Mouse (Mus musculus): Measurements from ENCODE around the gene Fez1. TPM values are rescaled to one million over a fixed set of nuclear protein-coding genes. Genes with fewer than 3 reads are reported as not detected.

Gene Fez1
- polyA plus RNA-seq, 1 experiment from 2014 or later: 14.7 TPM

GRCm38 (mm10) chr9:36850091-36850490, 28.4 kb downstream of the Fez1 start:
- H3K4me2 ChIP-seq (ENCODE audit: low read depth, severe bottlenecking): no peak overlapping the region
- H3K36me3 ChIP-seq (ENCODE audit: control insufficient read depth, insufficient read depth, low read length): no peaks in the 10 kb centered on the region
- no peaks in the 10 kb centered on the region for H3K27me3 ChIP-seq (ENCODE audit: control insufficient read depth, insufficient read depth, low read length)
- DNase-seq (ENCODE audit: low spot score) (no peak), ATAC-seq (ENCODE audit: insufficient number of reproducible peaks, low FRiP score, low TSS enrichment, low read depth) (no peak)
- WGBS: 33% methylated on average over 1 of the region's 1 CpGs
- H3K9me3 ChIP-seq (ENCODE audit: control insufficient read depth, low read length): no peaks in the 10 kb centered on the region
- no peaks in the 10 kb centered on the region for H3K4me1 ChIP-seq (ENCODE audit: control insufficient read depth, insufficient read depth, low read length)
- H3K9ac ChIP-seq (ENCODE audit: low read length): no peak overlapping the region
- H3K27ac ChIP-seq (replicated peaks; ENCODE audit: low read depth, low read length): no peak overlapping the region
- no peak overlapping the region for H3K4me3 ChIP-seq (ENCODE audit: low read depth, low read length)

GRCm38 (mm10) chr9:36852175-36852574, 30.5 kb downstream of the Fez1 start:
- no peak overlapping the region for H3K9ac ChIP-seq (ENCODE audit: low read length)
- DNase-seq (ENCODE audit: low spot score) (no peak), ATAC-seq (ENCODE audit: insufficient number of reproducible peaks, low FRiP score, low TSS enrichment, low read depth) (no peak)
- H3K4me3 ChIP-seq (ENCODE audit: low read depth, low read length): no peak overlapping the region
- H3K36me3 ChIP-seq (ENCODE audit: control insufficient read depth, insufficient read depth, low read length): no peaks in the 10 kb centered on the region
- no peaks in the 10 kb centered on the region for H3K4me1 ChIP-seq (ENCODE audit: control insufficient read depth, insufficient read depth, low read length)
- H3K9me3 ChIP-seq (ENCODE audit: control insufficient read depth, low read length): no peaks in the 10 kb centered on the region
- 94% methylated on average over 2 of the region's 2 CpGs for WGBS
- H3K27me3 ChIP-seq (ENCODE audit: control insufficient read depth, insufficient read depth, low read length): no peaks in the 10 kb centered on the region
- H3K27ac ChIP-seq (replicated peaks; ENCODE audit: low read depth, low read length): no peak overlapping the region
- no peak overlapping the region for H3K4me2 ChIP-seq (ENCODE audit: low read depth, severe bottlenecking)

GRCm38 (mm10) chr9:36856351-36856750, 34.7 kb downstream of the Fez1 start:
- DNase-seq (ENCODE audit: low spot score) (no peak), ATAC-seq (ENCODE audit: insufficient number of reproducible peaks, low FRiP score, low TSS enrichment, low read depth) (no peak)
- WGBS: 38% methylated on average over 2 of the region's 2 CpGs
- no peak overlapping the region for H3K27ac ChIP-seq (replicated peaks; ENCODE audit: low read depth, low read length)
- H3K4me1 ChIP-seq (ENCODE audit: control insufficient read depth, insufficient read depth, low read length): no peaks in the 10 kb centered on the region
- H3K9ac ChIP-seq (ENCODE audit: low read length): no peak overlapping the region
- no peaks in the 10 kb centered on the region for H3K27me3 ChIP-seq (ENCODE audit: control insufficient read depth, insufficient read depth, low read length)
- no peaks in the 10 kb centered on the region for H3K36me3 ChIP-seq (ENCODE audit: control insufficient read depth, insufficient read depth, low read length)
- no peak overlapping the region for H3K4me3 ChIP-seq (ENCODE audit: low read depth, low read length)
- H3K4me2 ChIP-seq (ENCODE audit: low read depth, severe bottlenecking): no peak overlapping the region
- H3K9me3 ChIP-seq (ENCODE audit: control insufficient read depth, low read length): no peaks in the 10 kb centered on the region

- Histone ChIP-seq H3K9me3 (ENCODE audit: control insufficient read depth, low read length) (no peaks in the 10 kb centered on the region), H3K4me3 (ENCODE audit: low read depth, low read length) (no peak overlapping the region), H3K27me3 (ENCODE audit: control insufficient read depth, insufficient read depth, low read length) (no peaks in the 10 kb centered on the region), H3K27ac (replicated peaks; ENCODE audit: low read depth, low read length) (no peak overlapping the region), H3K36me3 (ENCODE audit: control insufficient read depth, insufficient read depth, low read length) (no peaks in the 10 kb centered on the region), H3K4me1 (ENCODE audit: control insufficient read depth, insufficient read depth, low read length) (no peaks in the 10 kb centered on the region), H3K9ac (ENCODE audit: low read length) (no peak overlapping the region), H3K4me2 (ENCODE audit: low read depth, severe bottlenecking) (no peak overlapping the region)
- 55% methylated on average over 8 of the region's 8 CpGs for WGBS
- DNase-seq (ENCODE audit: low spot score) (no peak), ATAC-seq (ENCODE audit: insufficient number of reproducible peaks, low FRiP score, low TSS enrichment, low read depth) (no peak)
Measured at GRCm38 (mm10) chr9:36857476-36858117, 35.9 kb downstream of the Fez1 start.

- no peak for DNase-seq (ENCODE audit: low spot score)
- H3K4me3 ChIP-seq (ENCODE audit: low read depth, low read length): no peak overlapping the region
- H3K4me1 ChIP-seq (ENCODE audit: control insufficient read depth, insufficient read depth, low read length): no peaks in the 10 kb centered on the region
- H3K36me3 ChIP-seq (ENCODE audit: control insufficient read depth, insufficient read depth, low read length): no peaks in the 10 kb centered on the region
- ATAC-seq (ENCODE audit: insufficient number of reproducible peaks, low FRiP score, low TSS enrichment, low read depth): no peak
- H3K27ac ChIP-seq (replicated peaks; ENCODE audit: low read depth, low read length): no peak overlapping the region
- WGBS: 40% methylated on average over 4 of the region's 4 CpGs
- H3K9me3 ChIP-seq (ENCODE audit: control insufficient read depth, low read length): no peaks in the 10 kb centered on the region
- H3K4me2 ChIP-seq (ENCODE audit: low read depth, severe bottlenecking): no peak overlapping the region
- H3K9ac ChIP-seq (ENCODE audit: low read length): no peak overlapping the region
- no peaks in the 10 kb centered on the region for H3K27me3 ChIP-seq (ENCODE audit: control insufficient read depth, insufficient read depth, low read length)
Measured at GRCm38 (mm10) chr9:36858677-36859076, 37.0 kb downstream of the Fez1 start.

- WGBS: 83% methylated on average over 2 of the region's 2 CpGs
- Histone ChIP-seq H3K27ac (replicated peaks; ENCODE audit: low read depth, low read length) (no peak overlapping the region), H3K4me1 (ENCODE audit: control insufficient read depth, insufficient read depth, low read length) (peaks cover 3% of the 10 kb centered on the region; the same call in 1 of the 2 replicates), H3K4me3 (ENCODE audit: low read depth, low read length) (no peak overlapping the region), H3K9ac (ENCODE audit: low read length) (no peak overlapping the region), H3K27me3 (ENCODE audit: control insufficient read depth, insufficient read depth, low read length) (no peaks in the 10 kb centered on the region), H3K36me3 (ENCODE audit: control insufficient read depth, insufficient read depth, low read length) (no peaks in the 10 kb centered on the region), H3K9me3 (ENCODE audit: control insufficient read depth, low read length) (no peaks in the 10 kb centered on the region), H3K4me2 (ENCODE audit: low read depth, severe bottlenecking) (no peak overlapping the region)
- no peak for ATAC-seq (ENCODE audit: insufficient number of reproducible peaks, low FRiP score, low TSS enrichment, low read depth)
- DNase-seq (ENCODE audit: low spot score): no peak
Measured at GRCm38 (mm10) chr9:36862576-36862975, 40.9 kb downstream of the Fez1 start.

- no peak overlapping the region for H3K9ac ChIP-seq (ENCODE audit: low read length)
- ATAC-seq (ENCODE audit: insufficient number of reproducible peaks, low FRiP score, low TSS enrichment, low read depth): no peak
- H3K27me3 ChIP-seq (ENCODE audit: control insufficient read depth, insufficient read depth, low read length): no peaks in the 10 kb centered on the region
- no peaks in the 10 kb centered on the region for H3K9me3 ChIP-seq (ENCODE audit: control insufficient read depth, low read length)
- H3K4me3 ChIP-seq (ENCODE audit: low read depth, low read length): no peak overlapping the region
- no peaks in the 10 kb centered on the region for H3K36me3 ChIP-seq (ENCODE audit: control insufficient read depth, insufficient read depth, low read length)
- H3K27ac ChIP-seq (replicated peaks; ENCODE audit: low read depth, low read length): no peak overlapping the region
- peaks cover 3% of the 10 kb centered on the region; the same call in 1 of the 2 replicates for H3K4me1 ChIP-seq (ENCODE audit: control insufficient read depth, insufficient read depth, low read length)
- no peak overlapping the region for H3K4me2 ChIP-seq (ENCODE audit: low read depth, severe bottlenecking)
- no peak for DNase-seq (ENCODE audit: low spot score)
- WGBS: 53% methylated on average over 3 of the region's 3 CpGs
Measured at GRCm38 (mm10) chr9:36863694-36864093, 42.0 kb downstream of the Fez1 start.

- no peak overlapping the region for H3K9ac ChIP-seq (ENCODE audit: low read length)
- H3K4me2 ChIP-seq (ENCODE audit: low read depth, severe bottlenecking): no peak overlapping the region
- no peaks in the 10 kb centered on the region for H3K36me3 ChIP-seq (ENCODE audit: control insufficient read depth, insufficient read depth, low read length)
- H3K9me3 ChIP-seq (ENCODE audit: control insufficient read depth, low read length): no peaks in the 10 kb centered on the region
- 45% methylated on average over 4 of the region's 4 CpGs for WGBS
- H3K4me1 ChIP-seq (ENCODE audit: control insufficient read depth, insufficient read depth, low read length): peaks cover 3% of the 10 kb centered on the region; the same call in 1 of the 2 replicates
- no peak overlapping the region for H3K4me3 ChIP-seq (ENCODE audit: low read depth, low read length)
- no peak for DNase-seq (ENCODE audit: low spot score)
- no peak for ATAC-seq (ENCODE audit: insufficient number of reproducible peaks, low FRiP score, low TSS enrichment, low read depth)
- no peak overlapping the region for H3K27ac ChIP-seq (replicated peaks; ENCODE audit: low read depth, low read length)
- no peaks in the 10 kb centered on the region for H3K27me3 ChIP-seq (ENCODE audit: control insufficient read depth, insufficient read depth, low read length)
Measured at GRCm38 (mm10) chr9:36864862-36865813, 43.5 kb downstream of the Fez1 start.

Data from limb, embryonic 11.5 days (tissue).